Mouse (Mus musculus) left cerebral cortex, adult 2 months (tissue): Measurements from ENCODE around the gene C1qtnf3. TPM values are rescaled to one million over a fixed set of nuclear protein-coding genes. Genes with fewer than 3 reads are reported as not detected.
A peak's percentile ranks its signal among the peaks of the same experiment; 100 is the strongest.

ENCODE experiments used
- DNase-seq, 2 experiments: peaks; one replicate each; pipeline ENCODE4 v3.0.0; 2021 to 2022; ENCODE audit warnings: low spot score in 2 of 2, mixed read lengths in 1 of 2; ENCODE audit errors: extremely low spot score in 1 of 2
- H3K27ac ChIP-seq: fragments of 200-600 bp; 2 replicates; pipeline ENCODE4 v1.8.1; 2022
- H3K4me3 ChIP-seq: fragments of 200-600 bp; 2 replicates; pipeline ENCODE4 v1.8.1; 2022
- CTCF ChIP-seq: fragments of 200-600 bp; IDR thresholded peaks from 2 replicates; pipeline ENCODE4 v1.8.1; 2022; ENCODE audit warnings: antibody characterized with exemption, mild to moderate bottlenecking, moderate library complexity
- intact Hi-C: fragments of 180-260 bp; cut with DNase I; formaldehyde crosslinking; loops from one replicate; pipeline ENCODE4 v1.15.1; 2025
- long read RNA-seq, 2 experiments: library from polyadenylated mRNA; stranded (forward); transcript quantifications; one replicate each; pipeline ENCODE4 v2.0.0; 2021; ENCODE audit warnings: borderline mapping rate in 2 of 2
- total RNA-seq, 2 experiments: library from RNA; stranded (reverse); gene quantifications; 2 replicates each; pipeline ENCODE4 v1.2.3; 2021

The C1qtnf3 gene
- under 1 TPM in 1 of 2 experiments, not detected in 1; 0.14 TPM for total RNA-seq
- long read RNA-seq, experiment 1: 0 reads
- long read RNA-seq, experiment 2: 0 reads

DNA sequence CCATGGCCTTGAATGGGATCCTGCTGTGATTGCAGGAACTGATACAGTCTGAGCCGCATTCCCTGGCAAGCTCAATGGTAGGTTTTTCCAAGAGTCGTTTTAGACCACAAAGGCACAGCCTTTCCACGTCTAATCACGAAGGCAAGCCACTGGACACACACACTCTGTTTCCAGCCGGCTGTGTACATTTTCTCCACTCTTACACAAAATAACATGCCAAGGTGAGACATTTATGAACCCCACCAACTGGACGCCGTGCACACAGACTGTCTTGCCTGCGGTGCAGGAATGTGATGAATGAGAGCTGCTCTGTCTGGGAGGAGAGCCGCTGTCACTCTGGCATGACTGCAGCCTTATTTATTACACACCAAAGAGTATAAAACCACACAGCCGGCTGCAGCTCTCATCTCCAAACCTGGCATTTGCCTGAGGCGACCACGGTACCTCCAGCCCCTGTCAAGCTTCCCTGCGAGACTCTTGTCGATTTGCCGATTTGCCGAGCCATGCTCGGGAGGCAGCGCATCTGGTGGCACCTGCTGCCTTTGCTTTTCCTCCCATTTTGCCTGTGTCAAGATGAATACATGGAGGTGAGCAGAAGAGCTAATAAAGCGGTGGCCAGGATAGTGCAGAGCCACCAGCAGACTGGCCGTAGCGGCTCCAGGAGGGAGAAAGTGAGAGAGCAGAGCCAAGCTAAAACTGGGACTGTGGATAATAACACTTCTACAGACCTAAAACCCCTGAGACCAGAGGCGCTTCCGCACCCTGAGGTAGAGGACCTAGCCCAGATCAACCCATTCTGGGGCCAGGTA lies at the start of gene C1qtnf3:
C1qtnf3 (plus strand) TSS at position 382 of the 809 bp plus-strand sequence.
- no peak within 1 kb of the TSS for H3K27ac ChIP-seq

DNA sequence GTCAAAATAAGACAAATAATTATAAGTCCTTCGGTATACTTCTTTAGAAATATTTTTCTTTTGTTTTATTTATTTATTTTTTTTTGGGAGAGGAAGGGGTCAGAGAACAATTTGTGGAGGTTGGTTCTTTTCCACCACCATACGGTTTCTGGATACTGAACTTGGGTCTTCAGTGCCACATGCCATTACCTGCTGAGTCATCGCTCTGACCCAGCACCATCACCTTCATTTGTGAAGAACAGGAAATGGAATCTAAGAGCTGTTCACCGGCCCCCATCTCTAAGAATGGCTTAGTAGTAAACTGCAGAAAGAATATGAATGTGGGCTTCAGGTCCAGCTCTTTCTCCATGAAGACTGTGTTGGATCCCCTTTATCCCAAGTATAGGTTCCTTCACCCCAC lies 49.8 kb upstream of the C1qtnf3 start:
- no peak overlapping the region for H3K4me3 ChIP-seq
- no peak for TF ChIP-seq CTCF
- H3K27ac ChIP-seq: no peak overlapping the region
- no peak for DNase-seq
- intact Hi-C loops: no loop called here

More for the DNA sequence above, at the start of gene C1qtnf3:
- intact Hi-C loops: no loop called here
- no peak for DNase-seq
- no peak within 1 kb of the TSS for H3K4me3 ChIP-seq
- TF ChIP-seq CTCF: no peak

DNA sequence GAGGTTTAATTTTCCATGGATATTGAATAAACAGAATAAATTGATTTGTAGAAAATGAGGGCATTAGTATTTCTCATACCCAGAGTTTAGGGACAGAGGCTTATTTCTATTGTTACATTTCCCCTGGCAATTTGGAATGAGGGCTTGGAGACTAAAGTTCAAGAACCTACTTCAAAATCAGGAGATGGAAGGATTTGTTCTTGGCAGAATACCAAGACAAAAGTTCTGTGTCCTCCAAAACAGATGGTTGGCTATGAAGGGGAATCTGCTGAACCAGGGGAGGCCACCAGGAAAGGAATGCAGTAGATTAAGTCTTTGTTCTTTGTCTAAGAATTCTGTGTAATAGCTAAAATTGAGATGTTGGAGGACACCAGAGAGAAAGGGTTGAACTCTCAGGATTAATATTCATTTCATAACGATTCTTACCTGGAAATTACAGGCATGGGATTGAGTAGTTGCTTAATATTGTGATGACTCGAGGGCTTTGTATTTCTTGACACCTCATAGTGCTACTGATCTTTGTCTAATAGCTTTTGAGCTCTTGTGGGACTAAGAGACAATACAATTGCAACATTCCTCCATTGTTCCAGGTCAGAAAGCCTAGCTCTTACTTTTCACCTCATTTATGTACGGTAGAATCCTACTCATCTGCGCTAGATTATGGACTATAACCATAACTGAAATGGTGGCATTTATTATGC lies 35.4 kb upstream of the C1qtnf3 start:
- no peak for TF ChIP-seq CTCF
- Histone ChIP-seq H3K27ac (no peak overlapping the region), H3K4me3 (no peak overlapping the region)
- intact Hi-C loops: no loop called here
- no peak for DNase-seq

DNA sequence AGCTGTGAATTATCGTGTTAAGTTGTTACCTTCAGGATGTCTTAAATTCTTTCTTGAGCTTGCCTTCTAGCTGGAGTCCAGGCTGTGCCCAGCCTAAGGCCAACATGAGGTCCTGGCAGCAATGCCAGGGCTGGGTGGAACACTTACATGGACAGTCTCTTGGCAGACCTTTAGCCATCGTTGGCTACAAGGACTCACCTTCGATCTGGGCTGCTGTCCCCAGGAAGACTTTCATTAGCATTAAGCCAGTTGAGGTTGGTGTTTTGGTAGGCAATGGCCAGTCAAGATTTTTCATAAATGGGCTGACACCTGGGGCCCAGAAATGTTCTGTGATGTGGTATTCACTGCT lies 34.8 kb upstream of the C1qtnf3 start:
- H3K27ac ChIP-seq: no peak overlapping the region
- H3K4me3 ChIP-seq: no peak overlapping the region
- intact Hi-C loops: no loop called here
- no peak for DNase-seq
- TF ChIP-seq CTCF: no peak

DNA sequence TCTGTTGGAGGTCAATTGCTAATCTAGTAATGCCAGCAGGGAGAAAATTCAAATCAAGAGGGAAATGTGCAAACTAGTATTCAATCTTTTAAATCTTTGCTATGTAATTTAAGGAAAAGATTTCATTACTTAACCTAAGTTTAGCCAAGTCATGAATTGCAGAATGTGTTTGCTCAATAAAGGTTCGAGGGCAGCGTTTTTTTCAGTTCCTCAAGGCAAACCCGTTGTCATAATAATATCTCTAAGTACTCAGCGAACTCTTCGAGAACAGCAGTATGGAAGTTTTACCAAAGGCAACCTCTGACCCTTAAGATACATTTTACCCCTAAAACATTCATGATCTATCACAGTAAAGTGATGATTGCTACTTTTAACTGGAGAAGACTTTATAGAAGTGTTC lies 31.9 kb upstream of the C1qtnf3 start:
- intact Hi-C loops: loop anchor here (2.0 kb wide), 4 partner anchors 61 to 461 kb away; partner anchors contain the start of gene Amacr
- Histone ChIP-seq H3K4me3 (no peak overlapping the region), H3K27ac (no peak overlapping the region)
- DNase-seq: no peak
- TF ChIP-seq CTCF: no peak

DNA sequence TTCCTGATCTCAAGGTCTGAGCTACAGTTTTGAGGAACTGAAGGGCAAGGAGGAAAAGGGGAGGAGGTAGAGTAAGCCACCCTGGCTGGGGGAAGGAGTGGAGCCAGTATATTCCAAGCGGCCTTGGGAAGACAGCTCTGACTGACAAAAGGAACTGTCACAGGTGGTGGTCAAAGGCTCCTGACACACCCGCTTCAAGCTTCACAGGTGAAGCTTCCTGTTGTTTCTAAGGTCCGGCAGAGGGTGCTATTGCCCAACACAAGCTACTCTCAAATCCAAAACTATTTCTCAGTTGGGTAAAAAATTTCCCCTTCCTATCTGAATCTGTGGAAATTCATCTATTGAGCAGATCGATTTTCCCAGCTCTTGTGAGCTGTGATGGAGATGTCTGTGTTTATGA lies 31.1 kb upstream of the C1qtnf3 start:
- intact Hi-C loops: loop anchor here (2.0 kb wide), 4 partner anchors 60 to 460 kb away; partner anchors contain the start of gene Amacr
- peak; percentile 64 for TF ChIP-seq CTCF
- Histone ChIP-seq H3K4me3 (no peak overlapping the region), H3K27ac (no peak overlapping the region)
- DNase-seq: no peak

DNA sequence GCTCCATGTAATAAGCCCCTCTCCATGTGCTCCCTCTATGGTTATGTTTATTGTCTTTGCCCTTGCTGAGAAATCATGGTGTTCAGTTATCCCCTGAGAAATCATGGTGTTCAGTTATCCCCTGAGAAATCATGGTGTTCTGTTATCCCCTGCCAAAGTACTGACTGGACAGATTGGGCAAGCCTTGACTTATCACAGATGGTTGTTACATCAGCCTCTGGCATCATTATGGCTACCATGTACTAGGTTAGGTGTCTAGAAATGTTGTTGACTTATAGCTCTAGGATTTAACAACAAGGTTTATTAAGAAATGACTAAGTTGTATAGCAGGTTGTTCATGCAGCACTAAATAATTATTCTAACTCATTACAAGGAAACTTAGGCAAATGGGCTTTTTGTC lies 30.1 kb upstream of the C1qtnf3 start:
- no peak overlapping the region for H3K4me3 ChIP-seq
- DNase-seq: no peak
- intact Hi-C loops: no loop called here
- TF ChIP-seq CTCF: no peak
- no peak overlapping the region for H3K27ac ChIP-seq

DNA sequence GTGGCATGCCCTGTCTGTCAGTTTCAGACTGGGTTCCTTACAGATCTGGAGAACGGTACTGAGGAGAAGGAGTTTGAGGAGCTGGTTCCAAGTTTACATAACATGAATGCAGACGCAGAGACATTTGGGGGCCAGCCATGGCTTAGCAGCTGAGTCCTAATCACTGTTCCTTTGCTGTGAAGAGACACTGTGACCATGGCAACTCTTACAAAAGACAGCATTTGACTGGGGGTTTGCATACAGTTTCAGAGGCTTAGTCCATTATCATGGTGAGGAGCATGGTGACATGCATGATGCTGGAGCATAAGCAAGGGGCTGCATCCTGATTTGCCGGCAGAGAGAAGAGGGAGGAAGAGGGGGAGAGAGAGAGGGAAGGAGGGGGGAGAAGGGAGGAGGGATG lies 29.6 kb upstream of the C1qtnf3 start:
- no peak for TF ChIP-seq CTCF
- no peak for DNase-seq
- Histone ChIP-seq H3K4me3 (no peak overlapping the region), H3K27ac (no peak overlapping the region)
- intact Hi-C loops: no loop called here

DNA sequence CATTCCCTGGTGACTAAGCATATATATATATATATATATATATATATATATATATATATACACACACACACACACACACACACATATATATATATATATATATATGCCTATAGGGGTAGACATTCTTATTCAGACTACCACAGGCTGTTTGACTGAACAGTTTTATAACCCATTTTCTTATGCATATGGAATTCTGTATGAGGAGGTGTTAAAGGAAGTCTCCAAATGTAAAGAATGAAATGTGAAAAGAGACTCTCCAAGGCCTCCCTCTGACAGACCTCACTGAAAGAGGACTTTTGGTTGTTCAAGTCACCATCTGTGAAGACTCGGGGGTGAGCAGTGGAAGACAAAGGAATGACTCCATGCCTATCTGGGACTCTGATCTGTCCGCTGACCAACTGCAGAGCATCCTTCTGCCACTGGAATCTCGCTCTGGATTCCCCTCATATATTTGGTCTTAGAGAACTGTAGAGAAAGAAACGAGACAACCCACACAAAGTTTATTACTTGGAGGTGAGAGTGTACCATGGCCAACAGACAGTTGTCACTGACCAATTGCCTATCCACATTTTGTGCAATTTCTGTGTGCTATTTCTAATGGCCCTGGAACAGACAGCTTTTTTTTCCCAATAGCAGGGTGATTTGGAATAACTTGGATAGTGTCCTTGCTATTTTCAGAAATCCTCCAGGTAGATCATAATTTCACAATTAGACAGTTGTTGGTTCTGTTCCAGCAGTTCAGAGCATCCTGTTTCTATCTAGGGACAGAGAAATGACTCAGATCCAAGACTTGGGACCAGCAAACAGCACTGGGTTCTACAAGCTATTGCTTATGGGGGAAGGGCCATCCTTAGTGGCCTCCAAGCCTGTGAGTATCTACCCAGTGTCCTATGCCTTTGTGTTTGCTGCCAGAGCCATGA lies 28.8 kb upstream of the C1qtnf3 start:
- no peak overlapping the region for H3K4me3 ChIP-seq
- no peak overlapping the region for H3K27ac ChIP-seq
- intact Hi-C loops: no loop called here
- DNase-seq: no peak
- no peak for TF ChIP-seq CTCF

DNA sequence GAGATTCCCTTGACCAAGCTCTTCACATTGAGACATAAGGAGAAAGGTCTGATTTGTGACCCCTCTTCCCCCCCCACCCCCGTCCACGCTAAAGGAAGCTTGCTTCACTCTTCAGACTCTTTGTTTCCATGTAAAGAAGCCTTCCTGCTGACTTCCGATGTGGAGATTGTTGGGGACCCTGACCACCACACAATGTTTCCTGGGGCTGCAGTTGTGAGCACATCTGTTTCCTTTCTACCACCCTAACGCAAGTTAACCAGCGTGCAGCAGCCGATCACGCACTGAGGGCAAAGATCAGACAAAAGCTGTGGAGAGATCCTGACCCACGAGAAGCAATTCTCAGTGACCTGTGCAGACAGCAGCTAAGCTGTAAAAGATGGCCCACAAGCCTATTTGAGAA lies 24.8 kb upstream of the C1qtnf3 start:
- no peak for TF ChIP-seq CTCF

DNA sequence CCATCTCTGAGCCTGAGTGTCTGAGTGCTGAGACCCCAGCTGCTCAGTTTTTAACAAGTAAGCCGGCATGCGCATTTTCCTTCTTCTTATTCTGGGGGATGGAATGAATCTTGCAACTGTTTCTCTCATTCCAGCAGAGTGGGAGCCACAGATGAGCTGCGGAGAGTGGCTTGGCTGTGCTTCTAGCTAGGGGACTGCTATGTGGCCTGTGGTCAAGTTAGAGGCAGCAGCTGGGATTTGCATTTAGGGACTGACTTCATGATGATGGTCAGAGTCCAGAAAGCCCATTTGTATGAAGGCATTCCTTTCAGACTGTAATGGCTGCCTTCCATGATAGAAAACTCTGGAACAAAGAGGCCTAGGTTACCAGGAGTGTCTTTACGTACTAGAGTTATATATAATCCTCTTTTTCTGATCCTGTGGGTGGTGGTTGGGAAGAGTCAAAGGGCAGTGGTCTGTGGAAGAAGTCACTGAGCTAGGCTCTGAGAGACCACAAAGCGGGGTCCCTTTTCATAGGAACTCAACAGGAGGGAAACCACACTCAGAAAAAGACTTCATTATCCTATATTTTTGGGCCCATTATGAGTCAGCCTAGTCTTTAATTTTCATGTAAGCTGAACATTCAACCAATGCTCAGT lies 23.4 kb upstream of the C1qtnf3 start:
- Histone ChIP-seq H3K27ac (no peak overlapping the region), H3K4me3 (no peak overlapping the region)
- no peak for TF ChIP-seq CTCF
- DNase-seq: no peak
- intact Hi-C loops: no loop called here

More for the DNA sequence above, 24.8 kb upstream of the C1qtnf3 start:
- intact Hi-C loops: no loop called here
- Histone ChIP-seq H3K4me3 (no peak overlapping the region), H3K27ac (no peak overlapping the region)
- no peak for DNase-seq
